Mouse (Mus musculus): ENCODE measurements at regions not wholly inside any gene's neighbourhood (a gene's known extent, or its start where the extent isn't known, plus 50 kb on each side); places are given as distances from the start of the nearest gene placed in this dataset.

- no peaks in the 10 kb centered on the region for H3K79me2 ChIP-seq (replicated peaks; ENCODE audit: control insufficient read depth, insufficient read depth, low read length)
- intact Hi-C loops (cut with DNase I), result loop anchor here (5.0 kb wide), 2 partner anchors 224 to 294 kb away; no protein-coding TSS in a partner anchor
- H3K4me3 ChIP-seq, result no peak overlapping the region
- DNase-seq, result peak in 1 of 2 experiments; percentile 7
- no peak overlapping the region for H3K27ac ChIP-seq
- H3K4me1 ChIP-seq (ENCODE audit: control insufficient read depth, insufficient read depth, low read length), result no peaks in the 10 kb centered on the region
- no peaks in the 10 kb centered on the region for H3K36me3 ChIP-seq (ENCODE audit: control insufficient read depth, insufficient read depth, low read length)
- no peak overlapping the region for H3K9ac ChIP-seq (ENCODE audit: low read depth, low read length)
- 88% methylated on average over 3 of the region's 3 CpGs for WGBS
- no peaks in the 10 kb centered on the region for H3K27me3 ChIP-seq (ENCODE audit: control insufficient read depth, insufficient read depth, low read length)
- TF ChIP-seq CTCF (IDR thresholded peaks at IDR 0.05) (no peak), EP300 (IDR thresholded peaks at IDR 0.05; ENCODE audit: insufficient read depth, low read depth, low read length) (no peak), POLR2A (IDR thresholded peaks at IDR 0.05; ENCODE audit: insufficient read depth, low read depth, low read length) (no peak)
Measured at GRCm38 (mm10) chr1:35838625-35839024, 229.6 kb upstream of the Hs6st1 start.

DNA sequence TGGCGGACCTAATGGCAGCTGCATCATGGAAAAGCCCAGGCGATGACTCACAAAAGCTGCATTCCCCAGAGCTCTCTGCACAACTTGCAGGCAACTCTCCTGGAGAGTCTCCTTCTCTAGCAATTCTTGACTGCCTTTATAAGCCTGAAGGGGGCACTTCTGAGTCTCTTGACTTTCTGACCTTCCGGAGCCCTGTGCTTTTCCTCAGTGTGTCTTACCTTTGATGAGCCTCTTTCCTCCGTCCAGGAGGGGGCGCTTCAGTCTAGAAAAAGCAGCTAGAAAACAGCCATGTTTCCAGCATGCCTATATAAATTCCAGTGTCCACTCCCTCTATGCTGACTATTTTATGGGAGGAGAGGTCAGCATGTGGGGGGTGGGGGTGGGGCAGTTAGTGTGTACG lies 228.8 kb upstream of the Hs6st1 start:
- H3K9ac ChIP-seq (ENCODE audit: low read depth, low read length), result no peak overlapping the region
- intact Hi-C loops (cut with DNase I), result loop anchor here (5.0 kb wide), 2 partner anchors 223 to 293 kb away; no protein-coding TSS in a partner anchor

GRCm38 (mm10) chr1:35841626-35842025 lies 226.6 kb upstream of the Hs6st1 start:
- Histone ChIP-seq H3K27me3 (ENCODE audit: control insufficient read depth, insufficient read depth, low read length) (no peaks in the 10 kb centered on the region), H3K27ac (no peak overlapping the region), H3K36me3 (ENCODE audit: control insufficient read depth, insufficient read depth, low read length) (no peaks in the 10 kb centered on the region), H3K9ac (ENCODE audit: low read depth, low read length) (no peak overlapping the region), H3K4me3 (no peak overlapping the region), H3K79me2 (replicated peaks; ENCODE audit: control insufficient read depth, insufficient read depth, low read length) (no peaks in the 10 kb centered on the region), H3K4me1 (ENCODE audit: control insufficient read depth, insufficient read depth, low read length) (no peaks in the 10 kb centered on the region)
- WGBS, result 89% methylated on average over 2 of the region's 2 CpGs
- intact Hi-C loops (cut with DNase I), result no loop called here
- peak in 1 of 2 experiments; percentile 2 for DNase-seq
- TF ChIP-seq EP300 (IDR thresholded peaks at IDR 0.05; ENCODE audit: insufficient read depth, low read depth, low read length) (no peak), POLR2A (IDR thresholded peaks at IDR 0.05; ENCODE audit: insufficient read depth, low read depth, low read length) (no peak), CTCF (IDR thresholded peaks at IDR 0.05) (no peak)

More for the DNA sequence above, 228.8 kb upstream of the Hs6st1 start:
- Histone ChIP-seq H3K36me3 (ENCODE audit: control insufficient read depth, insufficient read depth, low read length) (no peaks in the 10 kb centered on the region), H3K27me3 (ENCODE audit: control insufficient read depth, insufficient read depth, low read length) (no peaks in the 10 kb centered on the region), H3K4me3 (no peak overlapping the region), H3K27ac (no peak overlapping the region), H3K4me1 (ENCODE audit: control insufficient read depth, insufficient read depth, low read length) (no peaks in the 10 kb centered on the region), H3K79me2 (replicated peaks; ENCODE audit: control insufficient read depth, insufficient read depth, low read length) (no peaks in the 10 kb centered on the region)
- 69% methylated on average over 6 of the region's 6 CpGs for WGBS
- TF ChIP-seq POLR2A (IDR thresholded peaks at IDR 0.05; ENCODE audit: insufficient read depth, low read depth, low read length), result no peak
- peak; percentile 72 for TF ChIP-seq CTCF (IDR thresholded peaks at IDR 0.05)
- TF ChIP-seq EP300 (IDR thresholded peaks at IDR 0.05; ENCODE audit: insufficient read depth, low read depth, low read length), result no peak
- DNase-seq, result peak; percentile 31 to 52

DNA sequence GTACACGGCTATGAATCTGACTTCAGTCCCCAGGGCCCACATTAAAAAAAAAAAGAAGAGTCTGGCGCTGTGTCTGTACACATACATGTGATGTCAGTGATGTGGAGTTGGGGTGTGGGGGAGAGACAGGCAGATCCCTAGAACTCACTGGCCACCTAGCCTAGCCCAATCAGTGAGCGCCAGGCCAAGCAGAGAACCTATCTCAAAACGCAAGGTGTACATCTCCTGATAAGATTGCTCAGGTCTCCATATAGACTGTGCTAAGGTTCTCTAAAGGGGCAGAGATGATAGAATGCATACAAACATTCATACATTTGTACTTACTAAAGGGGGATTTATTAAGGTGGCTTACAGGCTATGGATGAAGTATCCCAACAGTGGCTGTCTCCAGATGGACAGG lies 225.5 kb upstream of the Hs6st1 start:
- intact Hi-C loops (cut with DNase I), result no loop called here
- Histone ChIP-seq H3K9ac (ENCODE audit: low read depth, low read length) (no peak overlapping the region), H3K4me3 (no peak overlapping the region), H3K36me3 (ENCODE audit: control insufficient read depth, insufficient read depth, low read length) (no peaks in the 10 kb centered on the region), H3K79me2 (replicated peaks; ENCODE audit: control insufficient read depth, insufficient read depth, low read length) (no peaks in the 10 kb centered on the region), H3K27ac (no peak overlapping the region), H3K27me3 (ENCODE audit: control insufficient read depth, insufficient read depth, low read length) (no peaks in the 10 kb centered on the region), H3K4me1 (ENCODE audit: control insufficient read depth, insufficient read depth, low read length) (no peaks in the 10 kb centered on the region)
- WGBS, result 82% methylated on average over 4 of the region's 4 CpGs
- no peak for TF ChIP-seq EP300 (IDR thresholded peaks at IDR 0.05; ENCODE audit: insufficient read depth, low read depth, low read length)
- TF ChIP-seq CTCF (IDR thresholded peaks at IDR 0.05), result no peak
- no peak for TF ChIP-seq POLR2A (IDR thresholded peaks at IDR 0.05; ENCODE audit: insufficient read depth, low read depth, low read length)
- DNase-seq, result peak in 1 of 2 experiments; percentile 1

DNA sequence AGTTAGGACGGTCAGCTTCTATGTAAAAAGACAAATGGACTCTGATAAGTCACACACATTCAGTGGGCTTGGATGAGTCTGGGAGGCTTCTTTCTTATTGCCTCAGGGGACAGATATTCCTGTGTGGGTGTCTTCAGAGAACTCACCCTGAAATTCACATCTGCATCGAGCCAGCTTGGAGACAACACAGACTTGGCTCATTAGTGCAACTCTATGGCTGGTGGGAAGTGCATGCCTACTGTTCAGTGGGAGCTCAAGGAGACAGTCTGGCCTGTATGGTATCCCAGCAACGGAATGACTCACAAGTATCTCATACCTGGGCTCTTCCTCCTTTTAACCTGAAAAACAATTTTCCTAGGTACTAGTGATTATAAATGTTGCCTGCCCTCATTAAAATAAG lies 224.6 kb upstream of the Hs6st1 start:
- WGBS, result 82% methylated on average over 3 of the region's 3 CpGs
- Histone ChIP-seq H3K9ac (ENCODE audit: low read depth, low read length) (no peak overlapping the region), H3K4me3 (no peak overlapping the region), H3K36me3 (ENCODE audit: control insufficient read depth, insufficient read depth, low read length) (no peaks in the 10 kb centered on the region), H3K27me3 (ENCODE audit: control insufficient read depth, insufficient read depth, low read length) (no peaks in the 10 kb centered on the region), H3K27ac (no peak overlapping the region), H3K4me1 (ENCODE audit: control insufficient read depth, insufficient read depth, low read length) (no peaks in the 10 kb centered on the region), H3K79me2 (replicated peaks; ENCODE audit: control insufficient read depth, insufficient read depth, low read length) (no peaks in the 10 kb centered on the region)
- intact Hi-C loops (cut with DNase I), result no loop called here
- DNase-seq, result no peak
- TF ChIP-seq CTCF (IDR thresholded peaks at IDR 0.05) (no peak), EP300 (IDR thresholded peaks at IDR 0.05; ENCODE audit: insufficient read depth, low read depth, low read length) (no peak), POLR2A (IDR thresholded peaks at IDR 0.05; ENCODE audit: insufficient read depth, low read depth, low read length) (no peak)

DNA sequence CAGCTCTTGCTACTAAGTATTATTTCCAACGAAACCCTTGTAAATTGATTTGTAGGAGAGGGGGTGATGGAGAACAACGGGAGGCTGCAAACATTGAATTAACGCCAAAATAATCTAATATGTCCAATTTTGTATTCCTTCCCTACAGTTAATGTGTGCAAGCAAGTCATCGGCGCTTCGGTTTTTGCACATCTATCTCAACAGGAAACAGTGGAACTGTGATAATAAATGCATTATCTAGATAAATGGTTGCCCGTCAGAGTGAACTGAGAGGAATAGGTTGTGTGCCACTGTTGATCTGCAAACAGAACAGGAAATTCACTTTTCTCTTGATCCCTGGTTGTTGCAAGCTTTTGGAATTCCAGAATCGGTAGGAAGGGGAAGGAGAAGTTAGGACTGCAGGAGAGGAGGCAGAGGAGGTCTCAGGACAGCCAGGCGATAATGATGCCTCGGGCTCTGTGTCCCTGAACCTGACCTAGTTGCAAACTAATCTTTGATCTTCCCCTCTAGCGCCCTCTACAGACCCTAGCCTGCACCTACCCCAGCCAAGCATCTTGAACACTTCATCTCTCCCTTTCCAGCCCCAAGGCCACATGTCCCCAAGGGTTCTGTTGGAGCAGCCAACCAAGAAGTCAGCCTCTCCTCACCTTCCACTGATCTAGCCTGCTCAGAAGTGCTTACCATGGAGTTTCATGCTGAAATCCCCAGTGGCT lies 221.8 kb upstream of the Hs6st1 start:
- 49% methylated on average over 11 of the region's 11 CpGs for WGBS
- TF ChIP-seq CTCF (IDR thresholded peaks at IDR 0.05), result peak; percentile 47
- no peak for TF ChIP-seq POLR2A (IDR thresholded peaks at IDR 0.05; ENCODE audit: insufficient read depth, low read depth, low read length)
- TF ChIP-seq EP300 (IDR thresholded peaks at IDR 0.05; ENCODE audit: insufficient read depth, low read depth, low read length), result no peak
- intact Hi-C loops (cut with DNase I), result no loop called here
- no peak overlapping the region for H3K4me3 ChIP-seq
- H3K4me1 ChIP-seq (ENCODE audit: control insufficient read depth, insufficient read depth, low read length), result peaks cover 1% of the 10 kb centered on the region
- H3K27ac ChIP-seq, result no peak overlapping the region
- peak in 1 of 2 experiments; percentile 14 for DNase-seq
- no peaks in the 10 kb centered on the region for H3K79me2 ChIP-seq (replicated peaks; ENCODE audit: control insufficient read depth, insufficient read depth, low read length)
- no peaks in the 10 kb centered on the region for H3K27me3 ChIP-seq (ENCODE audit: control insufficient read depth, insufficient read depth, low read length)
- H3K9ac ChIP-seq (ENCODE audit: low read depth, low read length), result no peak overlapping the region
- no peaks in the 10 kb centered on the region for H3K36me3 ChIP-seq (ENCODE audit: control insufficient read depth, insufficient read depth, low read length)

All from heart, adult 2 months (tissue).